Mouse (Mus musculus): Measurements from ENCODE around the gene Nrg3. TPM values are rescaled to one million over a fixed set of nuclear protein-coding genes. Genes with fewer than 3 reads are reported as not detected.
"Not testable (repeated sequence)": the region's sequence is repeated elsewhere in the genome, so short reads cannot be mapped to it uniquely, and the experiment has no call there.

Nrg3 gene
- total RNA-seq, 2 experiments from 2014 or later = 59.2 to 60.6 TPM

GRCm38 (mm10) chr14:39240267-39240666, 232.6 kb downstream of the Nrg3 start:
- no peak for DNase-seq (ENCODE audit: low spot score in 2 of 2)

- DNase-seq (ENCODE audit: low spot score in 2 of 2) = no peak
These were observed 261.4 kb downstream of the Nrg3 start for GRCm38 (mm10) chr14:39211472-39211871.

DNA sequence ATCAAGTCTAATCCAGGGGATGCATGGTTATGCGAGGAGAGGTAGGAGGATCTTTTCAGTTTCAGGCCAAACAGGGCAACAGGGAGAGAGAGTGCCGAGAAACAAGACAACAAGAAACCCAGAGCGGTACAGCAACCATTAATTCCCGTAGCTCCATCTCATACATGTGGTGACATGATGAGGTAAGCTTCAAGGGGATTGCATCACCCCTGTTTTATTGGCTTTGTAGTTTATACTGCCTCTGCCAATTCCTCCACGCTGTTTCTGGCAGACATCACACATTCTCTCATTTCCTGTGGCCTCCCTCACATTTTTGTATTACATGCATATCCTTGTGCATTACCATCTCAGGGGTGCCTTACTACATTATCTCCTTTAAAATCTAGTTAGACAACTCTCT, 280.9 kb downstream of the Nrg3 start:
- DNase-seq (ENCODE audit: low spot score in 2 of 2) = no peak

DNA sequence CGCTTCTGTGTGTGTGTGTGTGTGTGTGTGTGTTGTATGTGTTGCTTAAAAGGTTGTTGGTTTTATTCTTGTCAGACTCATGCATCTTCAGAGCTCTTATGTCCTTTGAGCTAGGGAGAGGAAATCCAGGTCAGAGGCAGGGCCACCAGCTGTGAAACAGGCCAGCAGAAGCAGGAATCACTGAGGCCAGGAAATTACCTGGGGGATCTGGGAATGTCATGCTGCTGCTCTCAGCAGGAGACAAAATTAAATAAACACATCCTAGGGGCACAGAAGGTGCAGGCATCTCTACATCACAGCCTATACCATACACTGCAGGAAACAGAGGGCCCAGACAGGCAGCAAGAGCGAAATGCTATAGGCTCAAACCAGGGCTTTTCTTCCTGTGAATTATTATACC, 299.2 kb downstream of the Nrg3 start:
- DNase-seq (ENCODE audit: low spot score in 2 of 2) = no peak

GRCm38 (mm10) chr14:39160140-39160539, 312.7 kb downstream of the Nrg3 start:
- DNase-seq (ENCODE audit: low spot score in 2 of 2) = peak; percentile 3 to 13

GRCm38 (mm10) chr14:39155462-39155861, 317.4 kb downstream of the Nrg3 start:
- peak in 1 of 2 experiments; percentile 18 for DNase-seq (ENCODE audit: low spot score in 2 of 2)

GRCm38 (mm10) chr14:39129766-39130165, 343.1 kb downstream of the Nrg3 start:
- no peak for DNase-seq (ENCODE audit: low spot score in 2 of 2)

- no peak for DNase-seq (ENCODE audit: low spot score in 2 of 2)
These were observed 354.9 kb downstream of the Nrg3 start for GRCm38 (mm10) chr14:39117977-39118376.

- DNase-seq (ENCODE audit: low spot score in 2 of 2) = not testable (repeated sequence)
These were observed 356.2 kb downstream of the Nrg3 start for GRCm38 (mm10) chr14:39116522-39117231.

DNA sequence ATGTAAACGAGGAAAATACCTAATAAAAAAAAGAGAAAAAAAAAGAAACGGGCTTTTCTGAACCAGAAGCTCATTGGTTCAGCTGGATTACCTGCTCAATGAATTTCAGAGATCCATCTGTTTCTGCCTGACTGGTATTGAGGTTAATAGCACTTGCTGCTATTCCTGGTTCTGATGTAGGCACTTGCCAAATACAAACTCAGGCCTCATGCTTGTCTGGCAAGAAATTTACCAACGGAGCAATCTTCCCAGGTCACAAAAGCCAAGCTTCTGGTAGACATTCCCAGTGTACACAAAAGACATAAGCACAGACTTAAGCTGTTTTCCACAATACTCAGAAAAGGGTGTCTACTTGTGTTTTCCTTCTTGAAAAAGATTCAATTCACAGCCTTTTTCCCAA, 363.3 kb downstream of the Nrg3 start:
- no peak for DNase-seq (ENCODE audit: low spot score in 2 of 2)

- DNase-seq (ENCODE audit: low spot score in 2 of 2) = peak; percentile 37 to 47
These were observed 366.1 kb downstream of the Nrg3 start for GRCm38 (mm10) chr14:39106776-39107175.

- no peak for DNase-seq (ENCODE audit: low spot score in 2 of 2)
These were observed 377.7 kb downstream of the Nrg3 start for GRCm38 (mm10) chr14:39095219-39095618.

- DNase-seq (ENCODE audit: low spot score in 2 of 2) = peak; percentile 26 to 45
These were observed 393.4 kb downstream of the Nrg3 start for GRCm38 (mm10) chr14:39079461-39079860.

GRCm38 (mm10) chr14:39051542-39051941, 421.3 kb downstream of the Nrg3 start:
- DNase-seq (ENCODE audit: low spot score in 2 of 2) = no peak

GRCm38 (mm10) chr14:39049021-39049420, 423.9 kb downstream of the Nrg3 start:
- no peak for DNase-seq (ENCODE audit: low spot score in 2 of 2)

DNA sequence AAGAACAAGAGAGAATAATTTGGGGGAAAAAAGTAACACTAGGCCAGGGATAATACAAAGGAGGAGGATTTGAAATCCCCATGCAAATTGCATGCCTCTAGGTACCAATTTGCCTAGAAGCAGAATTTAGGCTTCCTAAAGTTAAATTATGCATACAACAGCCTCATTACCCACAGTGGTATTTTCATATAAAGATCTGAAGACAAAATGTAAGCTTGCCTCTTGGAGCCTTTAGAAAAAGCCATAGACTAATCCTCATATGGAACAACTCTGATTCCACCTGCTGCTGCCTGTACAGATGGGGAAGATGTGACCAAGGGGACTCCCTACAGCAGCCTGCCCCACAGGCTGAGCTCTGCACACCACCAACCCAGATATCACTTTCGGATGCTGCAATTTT, 428.6 kb downstream of the Nrg3 start:
- DNase-seq (ENCODE audit: low spot score in 2 of 2) = no peak

GRCm38 (mm10) chr14:39043793-39044192, 429.1 kb downstream of the Nrg3 start:
- no peak for DNase-seq (ENCODE audit: low spot score in 2 of 2)

DNA sequence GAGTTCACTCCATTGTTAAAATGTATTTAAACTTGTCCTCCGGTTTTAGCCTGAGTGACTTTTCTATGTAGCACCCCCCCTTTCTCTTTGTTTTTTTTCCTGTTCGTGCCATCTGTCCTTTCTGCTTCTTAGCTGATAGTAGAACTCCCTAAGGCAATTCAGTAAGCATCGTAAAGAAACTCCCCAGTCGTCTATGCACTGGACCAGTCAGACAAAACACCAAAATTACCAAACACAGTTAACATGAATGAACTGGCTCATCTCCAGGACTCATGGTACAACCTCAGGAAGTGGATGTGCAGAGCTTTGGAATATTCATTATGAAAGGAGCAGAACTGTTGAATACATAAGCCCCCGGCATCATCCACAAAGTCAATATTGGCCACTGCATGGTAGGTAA, 429.5 kb downstream of the Nrg3 start:
- no peak for DNase-seq (ENCODE audit: low spot score in 2 of 2)

DNA sequence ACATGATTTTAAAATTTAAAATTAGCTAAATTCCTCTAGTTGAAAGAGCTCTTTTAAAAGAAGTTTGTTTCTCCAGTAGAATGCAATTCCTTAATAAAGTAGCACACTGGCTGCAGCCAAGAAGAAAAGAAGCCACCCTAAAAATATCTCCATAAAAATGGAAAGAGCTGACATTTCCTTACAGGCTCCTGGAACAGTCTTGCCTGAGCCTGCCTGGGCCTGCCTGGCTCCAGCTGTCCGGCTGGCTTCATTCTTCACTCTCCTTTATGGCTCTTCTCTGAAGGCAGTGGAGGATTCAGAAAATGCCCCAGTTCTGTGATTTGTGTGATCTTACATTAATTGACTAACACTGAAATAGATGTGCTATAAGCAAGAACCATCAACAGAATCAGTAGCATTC, 433.8 kb downstream of the Nrg3 start:
- peak; percentile 34 to 53 for DNase-seq (ENCODE audit: low spot score in 2 of 2)

DNA sequence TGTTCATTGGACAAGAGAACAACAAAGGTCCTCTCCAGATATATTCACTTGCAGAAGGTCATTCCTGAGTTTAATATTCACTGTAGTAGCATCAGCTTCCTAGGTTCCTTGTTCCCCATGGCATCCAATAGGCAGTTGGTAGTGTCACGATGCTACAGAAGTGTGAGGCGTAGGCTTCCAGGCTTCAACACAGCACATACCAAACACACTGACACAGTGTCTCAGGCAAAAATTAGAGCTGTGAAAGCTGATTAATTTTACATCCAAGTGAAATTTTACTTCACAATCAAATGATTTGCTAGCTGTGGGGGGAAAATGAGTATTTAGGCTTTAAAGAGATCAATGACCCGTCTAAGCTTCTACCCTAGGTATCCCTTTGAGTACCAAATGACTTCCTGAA, 438.4 kb downstream of the Nrg3 start:
- DNase-seq (ENCODE audit: low spot score in 2 of 2) = peak; percentile 21 to 42

DNA sequence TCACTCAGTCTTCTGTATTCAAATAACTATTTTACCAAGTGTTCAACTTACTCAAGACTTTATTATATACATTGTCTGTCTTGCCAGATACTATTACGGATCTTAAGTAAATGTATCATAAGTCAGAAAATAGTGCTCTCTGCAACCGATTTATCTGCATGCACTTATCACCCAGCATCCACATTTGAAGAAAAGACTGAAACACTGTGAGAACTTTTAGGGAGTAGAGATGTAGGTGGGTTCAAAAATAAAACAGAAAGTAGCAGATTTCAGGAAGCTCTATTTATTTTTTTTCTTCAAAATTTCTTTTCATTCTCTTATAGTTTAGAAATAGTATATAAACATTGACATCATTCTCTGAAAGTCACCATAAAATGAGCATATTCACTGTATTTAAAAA, 449.8 kb downstream of the Nrg3 start:
- DNase-seq (ENCODE audit: low spot score in 2 of 2) = no peak

- DNase-seq (ENCODE audit: low spot score in 2 of 2) = no peak
These were observed 458.8 kb downstream of the Nrg3 start for GRCm38 (mm10) chr14:39014126-39014525.

- DNase-seq (ENCODE audit: low spot score in 2 of 2) = no peak
These were observed 475.0 kb downstream of the Nrg3 start for GRCm38 (mm10) chr14:38997843-38998242.

GRCm38 (mm10) chr14:38992574-38992866, 480.4 kb downstream of the Nrg3 start:
- no peak for DNase-seq (ENCODE audit: low spot score in 2 of 2)
